Mouse (Mus musculus) liver, embryonic 14.5 days (tissue): ENCODE results near the gene Zfp64. TPM values are rescaled to one million over a fixed set of nuclear protein-coding genes. Genes with fewer than 3 reads are reported as not detected.

Source experiments
- ATAC-seq: fragments of 200-750 bp; cut with Nextera tagmentation; 2 replicates; pipeline ENCODE4 v1.8.0; 2017; ENCODE audit warnings: moderate number of reproducible peaks, mild to moderate bottlenecking, moderate library complexity; ENCODE audit not compliant: insufficient read depth
- DNase-seq, 3 experiments: peaks; one replicate each; pipeline ENCODE4 v3.0.0-alpha.2; 2012 to 2013; ENCODE audit warnings: low read depth in 3 of 3, low spot score in 3 of 3
- H3K27ac ChIP-seq: fragments of 300-500 bp; sonication (generic); 2 replicates; pipeline ENCODE4 v1.5.1; 2014; ENCODE audit warnings: moderate library complexity, mild to moderate bottlenecking, control low read depth, inconsistent platforms
- H3K27me3 ChIP-seq: fragments of 300-500 bp; sonication (generic); 2 replicates; pipeline ENCODE4 v1.6.1; 2014; ENCODE audit warnings: mild to moderate bottlenecking, low read length, moderate library complexity; ENCODE audit not compliant: control insufficient read depth, insufficient read depth
- H3K36me3 ChIP-seq: fragments of 300-500 bp; sonication (generic); replicated peaks from 2 replicates; pipeline ENCODE4 v1.6.1; 2014; ENCODE audit warnings: low read depth; ENCODE audit not compliant: control insufficient read depth, insufficient read depth
- H3K4me1 ChIP-seq, 2 experiments: fragments of 200-500 bp in 1 of 2; fragments of 300-500 bp in 1 of 2; sonication (generic) in 1 of 2; replicated peaks; 2 replicates each; pipeline ENCODE4 v1.6.1; 2012 to 2014; ENCODE audit warnings: antibody characterized with exemption in 1 of 2, inconsistent platforms in 1 of 2, low read length in 1 of 2; ENCODE audit not compliant: control insufficient read depth in 2 of 2, insufficient read depth in 2 of 2
- H3K4me2 ChIP-seq: fragments of 300-500 bp; sonication (generic); 2 replicates; pipeline ENCODE4 v1.6.1; 2014; ENCODE audit warnings: low read depth, mild to moderate bottlenecking, control low read depth, moderate library complexity
- H3K4me3 ChIP-seq, 2 experiments: fragments of 200-500 bp in 1 of 2; fragments of 300-500 bp in 1 of 2; sonication (generic) in 1 of 2; 2 replicates each; pipeline ENCODE4 v1.5.1; 2012 to 2014; ENCODE audit warnings: low read depth in 2 of 2, low read length in 2 of 2, mild to moderate bottlenecking in 2 of 2, control low read depth in 1 of 2, inconsistent platforms in 1 of 2, moderate library complexity in 1 of 2; ENCODE audit not compliant: insufficient read depth in 1 of 2
- H3K9ac ChIP-seq: fragments of 300-500 bp; sonication (generic); replicated peaks from 2 replicates; pipeline ENCODE4 v1.6.1; 2014; ENCODE audit warnings: mild to moderate bottlenecking, control low read depth, moderate library complexity
- H3K9me3 ChIP-seq: fragments of 300-500 bp; sonication (generic); 2 replicates; pipeline ENCODE4 v1.6.1; 2016; ENCODE audit warnings: low read length, mixed read lengths; ENCODE audit not compliant: control insufficient read depth
- CTCF ChIP-seq: IDR thresholded peaks from 2 replicates; pipeline ENCODE4 v1.5.1; 2016; ENCODE audit warnings: antibody characterized with exemption, low read depth, control low read depth
- EP300 ChIP-seq: IDR thresholded peaks from 2 replicates; pipeline ENCODE4 v1.6.1; 2016; ENCODE audit warnings: antibody characterized with exemption, low read depth
- WGBS: fragments of 180-500 bp; shearing (Covaris S2); extraction: QIAGEN DNeasy Blood & Tissue Kit; methylation state at CpG from one replicate; pipeline ENCODE4 v1.1.7; 2014; ENCODE audit not compliant: insufficient replicate concordance; 5-methylcytosine and 5-hydroxymethylcytosine counted together
- polyA plus RNA-seq, 2 experiments: library from polyadenylated mRNA; depleted of rRNA in 1 of 2; stranded (reverse) in 1 of 2; unstranded in 1 of 2; fragments of >200 nt; fragmentation: Nextera tagmentation in 1 of 2; extraction: Ambion mirVana in 1 of 2; gene quantifications; 2 replicates each; pipeline versions ENCODE4 v1.2.1 to v1.2.3; 2012 to 2014

Zfp64 gene
- polyA plus RNA-seq, 2 experiments: 7.1 to 7.2 TPM

DNA sequence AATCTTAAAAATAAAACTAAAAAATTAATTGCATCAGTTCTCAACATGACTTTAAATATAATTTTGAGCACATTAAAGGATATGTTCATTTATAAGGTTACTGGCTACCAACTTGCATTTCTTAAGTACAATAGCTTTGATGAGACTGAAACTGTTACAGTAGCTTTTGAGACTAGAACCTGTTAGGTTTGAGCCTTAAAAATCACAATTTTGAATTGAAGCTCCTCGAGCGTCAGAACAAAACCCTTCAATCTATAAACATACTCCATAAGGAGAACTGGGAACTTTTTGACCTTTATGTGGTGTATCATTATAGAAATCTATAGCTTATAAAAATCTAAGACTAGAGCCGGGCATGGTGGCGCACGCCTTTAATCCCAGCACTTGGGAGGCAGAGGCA is 9.5 kb upstream of the Zfp64 start:
- no peak overlapping the region for H3K27ac ChIP-seq
- no peak for ATAC-seq
- WGBS: 78% methylated on average over 5 of the region's 5 CpGs

DNA sequence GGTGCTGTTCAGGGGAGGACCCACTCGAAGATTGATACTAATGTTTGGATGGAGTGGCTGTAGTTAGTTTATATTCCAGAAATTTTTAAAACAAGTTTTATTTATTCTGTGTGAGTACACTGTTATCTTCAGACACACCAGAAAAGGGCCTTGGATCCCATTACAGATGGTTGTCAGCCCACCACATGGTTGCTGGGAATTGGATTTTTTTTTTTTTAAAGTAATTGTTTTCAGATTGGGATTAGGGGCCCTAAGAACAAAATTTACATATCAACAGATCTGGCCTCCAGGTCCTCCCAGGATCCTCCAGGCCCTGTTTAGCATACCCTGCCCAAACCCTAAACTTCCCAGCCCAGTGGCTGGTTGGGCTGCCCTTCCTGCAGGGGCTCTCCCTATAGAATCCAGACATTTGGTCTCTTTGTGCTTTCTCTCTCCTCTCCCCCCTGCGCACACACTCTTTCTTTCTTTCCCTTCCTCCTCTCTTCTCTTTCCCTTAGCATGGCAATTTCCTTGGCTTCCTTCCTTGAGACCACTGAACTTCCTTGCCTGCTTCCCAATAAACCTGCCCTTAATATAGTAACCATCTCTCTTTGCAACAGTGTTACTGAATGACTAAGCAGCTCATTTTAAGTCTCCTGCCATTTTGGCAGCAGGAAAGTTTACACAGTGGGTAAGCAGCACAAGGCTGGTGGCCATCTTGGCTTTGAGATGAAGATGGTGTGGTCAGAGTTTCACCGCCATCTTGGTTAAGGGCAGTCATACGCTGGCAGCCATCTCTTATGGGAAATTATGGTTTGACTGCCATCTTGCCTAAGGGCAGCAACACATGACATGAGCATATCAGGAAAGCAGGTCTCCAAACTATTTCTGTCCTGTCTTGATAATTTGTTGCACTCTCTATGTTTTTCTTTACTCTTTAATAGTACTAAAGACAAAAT is 6.6 kb upstream of the Zfp64 start:
- Histone ChIP-seq H3K4me2 (no peak overlapping the region), H3K9me3 (no peaks in the 10 kb centered on the region), H3K4me1 (no peaks in the 10 kb centered on the region), H3K9ac (no peak overlapping the region), H3K36me3 (no peaks in the 10 kb centered on the region), H3K27me3 (no peaks in the 10 kb centered on the region), H3K4me3 (no peak overlapping the region), H3K27ac (no peak overlapping the region)
- 68% methylated on average over 4 of the region's 4 CpGs for WGBS
- TF ChIP-seq CTCF: no peak
- no peak for TF ChIP-seq EP300
- ATAC-seq (no peak), DNase-seq (no peak)

More for the DNA sequence above, 9.5 kb upstream of the Zfp64 start:
- Histone ChIP-seq H3K9ac (no peak overlapping the region), H3K4me2 (no peak overlapping the region), H3K4me3 (no peak overlapping the region), H3K27me3 (no peaks in the 10 kb centered on the region), H3K36me3 (no peaks in the 10 kb centered on the region), H3K4me1 (no peaks in the 10 kb centered on the region), H3K9me3 (no peaks in the 10 kb centered on the region)
- TF ChIP-seq EP300 (no peak), CTCF (no peak)
- no peak for DNase-seq

DNA sequence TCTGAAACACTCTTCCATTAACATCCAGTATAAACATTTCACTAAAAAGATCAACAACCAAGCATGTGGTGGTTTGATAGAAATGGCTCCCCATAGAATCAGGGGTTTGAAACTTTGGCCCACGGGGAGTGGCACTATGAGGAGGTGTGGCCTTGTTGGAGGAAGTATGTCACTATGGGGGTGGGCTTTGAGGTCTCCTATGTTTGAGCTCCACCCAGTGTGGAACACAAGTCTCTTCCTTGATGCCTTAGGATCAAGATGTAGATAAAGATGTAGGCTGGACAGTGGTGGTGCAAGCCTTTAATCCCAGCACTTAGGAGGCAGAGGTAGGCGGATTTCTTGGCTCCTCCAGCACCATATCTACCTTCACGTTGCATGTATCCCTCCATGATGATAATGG is 5.4 kb upstream of the Zfp64 start:
- H3K4me1 ChIP-seq: peaks cover 1 to 5% of the 10 kb centered on the region in 2 experiments; a peak in 2 of 4 replicates
- no peak overlapping the region for H3K9ac ChIP-seq
- no peaks in the 10 kb centered on the region for H3K27me3 ChIP-seq
- H3K4me3 ChIP-seq: no peak overlapping the region
- no peak overlapping the region for H3K27ac ChIP-seq
- no peaks in the 10 kb centered on the region for H3K36me3 ChIP-seq
- no peaks in the 10 kb centered on the region for H3K9me3 ChIP-seq
- WGBS: 65% methylated on average over 3 of the region's 3 CpGs
- H3K4me2 ChIP-seq: no peak overlapping the region
- DNase-seq (no peak), ATAC-seq (no peak)
- TF ChIP-seq CTCF (no peak), EP300 (no peak)

DNA sequence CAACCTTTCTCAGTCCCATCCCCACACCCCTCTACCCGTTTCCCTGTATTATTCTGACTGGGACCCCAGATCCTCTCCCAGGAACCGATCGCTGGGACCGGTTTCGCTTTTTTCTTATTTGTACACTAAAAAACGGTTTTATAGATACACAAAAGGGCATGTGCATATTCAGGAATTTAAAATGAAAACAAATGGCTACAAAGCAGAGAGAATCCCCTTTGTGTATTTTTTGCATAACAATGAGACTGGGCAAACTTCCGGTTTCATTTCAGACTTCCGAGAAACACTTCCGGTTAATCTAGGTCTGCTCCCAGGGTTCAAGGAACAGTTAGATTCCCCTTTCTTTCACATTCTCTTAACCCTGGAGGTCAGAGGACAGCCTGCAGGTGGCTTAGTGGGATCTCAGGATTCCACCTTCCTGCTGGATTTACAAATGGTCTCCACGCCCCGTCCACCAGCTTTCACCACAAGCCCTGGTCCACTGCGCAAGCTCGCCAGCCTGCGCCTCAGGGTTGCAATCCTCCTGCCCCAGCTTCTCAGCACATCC is 4.0 kb upstream of the Zfp64 start:
- H3K9me3 ChIP-seq: no peaks in the 10 kb centered on the region
- DNase-seq: no peak
- H3K27me3 ChIP-seq: no peaks in the 10 kb centered on the region
- peaks cover 3 to 8% of the 10 kb centered on the region in 2 experiments; a peak in 2 of 4 replicates for H3K4me1 ChIP-seq
- TF ChIP-seq EP300: no peak
- TF ChIP-seq CTCF: no peak
- no peaks in the 10 kb centered on the region for H3K36me3 ChIP-seq
- no peak overlapping the region for H3K27ac ChIP-seq
- WGBS: 70% methylated on average over 14 of the region's 14 CpGs
- ATAC-seq: no peak
- H3K4me3 ChIP-seq: no peak overlapping the region
- no peak overlapping the region for H3K4me2 ChIP-seq
- H3K9ac ChIP-seq: no peak overlapping the region

DNA sequence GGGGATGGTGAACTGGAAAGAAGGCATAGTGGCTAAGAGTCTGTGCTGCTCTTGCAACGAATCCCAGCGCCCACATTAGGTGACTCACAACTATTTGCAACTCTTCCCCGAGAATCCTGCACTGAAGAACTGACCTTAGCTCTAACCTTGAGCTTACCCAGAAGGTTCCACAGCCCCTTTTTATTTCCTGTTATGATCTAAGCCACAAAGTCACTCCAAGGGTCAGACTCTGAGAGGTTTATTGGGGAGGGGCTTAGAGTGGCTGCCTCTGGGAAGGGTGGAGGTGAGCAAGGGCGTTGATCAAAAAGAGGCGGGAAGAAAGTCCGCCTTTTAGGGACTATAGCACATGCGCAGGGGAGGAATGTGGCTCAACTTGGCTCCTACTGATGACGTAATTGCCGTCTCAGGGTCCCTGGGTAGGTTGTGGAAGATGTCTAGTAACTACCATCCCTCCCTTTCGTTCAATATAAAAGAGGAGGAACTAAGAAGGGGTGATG is 511 bp upstream of the Zfp64 start:
- peaks cover 3% of the 10 kb centered on the region; the same call in 1 of the 2 replicates for H3K36me3 ChIP-seq
- peak overlapping the region; percentile 43 for H3K27ac ChIP-seq
- H3K4me2 ChIP-seq: peak overlapping the region; percentile 74
- DNase-seq (peak; percentile 26 to 51 (median 39)), ATAC-seq (peak; percentile 40)
- peaks cover 3 to 18% of the 10 kb centered on the region in 2 experiments; a peak in 3 of 4 replicates for H3K4me1 ChIP-seq
- 44% methylated on average over 10 of the region's 10 CpGs for WGBS
- peak overlapping the region; percentile 71 to 74 for H3K4me3 ChIP-seq
- no peaks in the 10 kb centered on the region for H3K9me3 ChIP-seq
- H3K9ac ChIP-seq: peak overlapping the region; percentile 11; the same call in 1 of the 2 replicates
- no peak for TF ChIP-seq CTCF
- no peak for TF ChIP-seq EP300
- H3K27me3 ChIP-seq: no peaks in the 10 kb centered on the region
